Mouse (Mus musculus) brain, adult 2 months (tissue): ENCODE measurements at regions not wholly inside any gene's neighbourhood (a gene's known extent, or its start where the extent isn't known, plus 50 kb on each side); places are given as distances from the start of the nearest gene placed in this dataset.
A peak's percentile ranks its signal among the peaks of the same experiment; 100 is the strongest.

ENCODE experiments used
- DNase-seq: peaks from one replicate; pipeline ENCODE4 v3.0.0; 2011; ENCODE audit warnings: low read depth, low spot score

DNA sequence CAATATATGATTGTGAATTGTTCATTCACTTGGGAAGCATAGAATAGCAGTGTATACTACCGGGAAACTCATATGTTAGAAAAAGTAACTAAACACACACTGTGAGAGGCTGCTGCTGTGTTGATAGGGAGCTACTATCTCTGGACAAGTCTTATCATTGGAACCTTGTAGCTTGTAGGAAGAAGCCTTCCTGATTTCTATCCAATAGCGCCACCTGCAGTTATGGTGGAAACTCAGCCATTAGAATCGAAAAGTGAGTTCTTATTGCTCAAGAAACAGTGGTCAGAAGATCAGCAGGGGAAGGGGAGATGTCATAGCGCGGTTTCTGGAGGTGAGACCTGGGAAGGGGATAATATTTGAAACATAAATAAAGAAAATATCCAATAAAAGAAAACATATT is 1245.1 kb upstream of the Cdh6 start:
- peak; percentile 71 for DNase-seq

- peak; percentile 8 for DNase-seq
These were observed 1211.9 kb upstream of the Cdh6 start for GRCm38 (mm10) chr15:14385347-14385746.

DNA sequence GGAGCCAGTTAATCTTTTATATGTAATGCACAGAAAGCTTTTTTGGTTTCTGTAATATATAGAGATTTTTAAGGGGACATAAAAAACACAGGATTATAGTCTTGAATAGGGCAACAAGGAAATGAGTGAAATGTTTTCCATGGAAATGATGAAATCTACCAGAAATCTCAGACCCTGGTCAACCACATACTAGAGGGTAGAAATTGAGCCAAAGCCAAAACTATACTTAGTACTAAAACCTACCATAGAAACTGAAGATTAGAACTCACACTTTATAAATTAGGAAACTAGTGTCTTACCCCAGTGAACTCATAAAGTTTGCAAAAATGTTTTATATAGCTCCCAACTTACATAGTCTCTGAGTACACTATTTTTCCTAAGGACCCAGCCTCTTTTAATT is 1204.9 kb upstream of the Cdh6 start:
- no peak for DNase-seq
